Comparison of ENCODE assay signal across 9 mouse cellular contexts in the genomic region with DNA sequence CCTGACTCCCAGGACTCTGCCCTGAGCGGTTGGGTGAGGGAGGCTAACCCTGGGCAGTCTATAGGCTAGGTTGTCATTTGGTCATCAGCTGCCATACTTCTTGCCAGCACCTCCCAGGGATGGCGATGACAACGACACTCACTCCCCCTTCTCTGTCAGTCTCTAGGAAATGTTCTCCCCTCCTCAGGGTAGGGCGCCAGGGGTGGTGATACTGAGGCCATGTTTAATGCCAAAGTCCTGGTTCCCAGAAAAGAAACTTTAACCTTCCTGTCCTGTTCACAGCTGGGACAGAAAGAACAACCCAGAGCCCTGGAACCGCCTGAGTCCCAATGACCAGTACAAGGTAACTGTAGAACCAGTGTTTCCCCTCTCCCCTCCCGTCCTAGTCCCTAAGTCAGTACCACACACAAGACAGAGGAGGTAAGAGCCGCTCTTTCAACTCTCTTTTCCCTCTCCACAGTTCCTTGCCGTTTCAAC. TPM values are rescaled to one million over a fixed set of nuclear protein-coding genes. Genes with fewer than 3 reads are reported as not detected.
DNase-seq lines count a peak whose midpoint lies in the region; ATAC-seq and TF ChIP-seq lines count a peak whose summit lies in the region.
"Had no signal": no experiment of that assay in that cellular context is flagged by ENCODE, and none has a peak within 500 bp of the region (broad histone marks: within the 10 kb centered on the region; RNA-seq: fewer than 3 reads in every experiment).

No protein-coding gene starts in this region.

- no peak for DNase-seq in heart, postnatal 4 days
- DNase-seq in neural tube, embryonic 11.5 days (ENCODE audit: low spot score), result peak; percentile 14
- DNase-seq in neural tube, embryonic 10.5 days (ENCODE audit: extremely low spot score, low spot score), result no peak
- no peak for DNase-seq in limb, embryonic 14.5 days (ENCODE audit: low spot score)
- no peak for DNase-seq in stomach, postnatal 0 days (ENCODE audit: low spot score)
- DNase-seq in frontal cortex, postnatal 10 days (ENCODE audit: low spot score in 2 of 2), result no peak
- DNase-seq in layer of hippocampus, postnatal 14 days (ENCODE audit: low spot score in 2 of 2), result no peak

- TF ChIP-seq EP300 in stomach, postnatal 0 days (optimal IDR thresholded peaks at IDR 0.05), result no peak

- no peaks in the 10 kb centered on the region for H3K9me3 ChIP-seq in heart, embryonic 14.5 days (ENCODE audit: control insufficient read depth, low read length)
- no peaks in the 10 kb centered on the region for H3K9me3 ChIP-seq in neural tube, embryonic 11.5 days (ENCODE audit: control insufficient read depth, low read length)
- H3K9me3 ChIP-seq in limb, embryonic 14.5 days (ENCODE audit: control insufficient read depth, low read length), result no peaks in the 10 kb centered on the region
- H3K9me3 ChIP-seq in stomach, postnatal 0 days (ENCODE audit: control insufficient read depth, low read length), result no peaks in the 10 kb centered on the region

- peaks cover 47% of the 10 kb centered on the region for H3K27me3 ChIP-seq in heart, embryonic 14.5 days (ENCODE audit: control insufficient read depth, insufficient read depth, low read length)
- peaks cover 30% of the 10 kb centered on the region for H3K27me3 ChIP-seq in neural tube, embryonic 11.5 days (ENCODE audit: control insufficient read depth, insufficient read depth, low read length)
- peaks cover 48% of the 10 kb centered on the region for H3K27me3 ChIP-seq in limb, embryonic 14.5 days (ENCODE audit: control insufficient read depth, insufficient read depth, low read length)
- H3K27me3 ChIP-seq in stomach, postnatal 0 days (ENCODE audit: control insufficient read depth, insufficient read depth, low read length), result no peaks in the 10 kb centered on the region

- H3K9ac ChIP-seq in heart, embryonic 14.5 days (ENCODE audit: low read length), result peak overlapping the region; percentile 69
- H3K9ac ChIP-seq in neural tube, embryonic 11.5 days (ENCODE audit: low read length), result peak overlapping the region; percentile 2; the same call in 1 of the 2 replicates
- H3K9ac ChIP-seq in limb, embryonic 14.5 days (ENCODE audit: low read depth, low read length, severe bottlenecking), result peak overlapping the region; percentile 46; the same call in 1 of the 2 replicates
- peak overlapping the region; percentile 54 for H3K9ac ChIP-seq in stomach, postnatal 0 days (ENCODE audit: low read length)

- H3K27ac ChIP-seq in heart, embryonic 14.5 days (replicated peaks in 1 of 2; ENCODE audit: control insufficient read depth in 1 of 2, insufficient read depth in 1 of 2, low read depth in 2 of 2, low read length in 2 of 2), result peak overlapping the region; percentile 10 to 27; a peak in 1 of 4 replicates
- H3K27ac ChIP-seq in neural tube, embryonic 11.5 days (ENCODE audit: low read depth, low read length), result no peak overlapping the region
- no peak overlapping the region for H3K27ac ChIP-seq in limb, embryonic 14.5 days (replicated peaks; ENCODE audit: low read depth, low read length)
- H3K27ac ChIP-seq in stomach, postnatal 0 days (replicated peaks), result peak overlapping the region; percentile 82

- H3K36me3 ChIP-seq in heart, embryonic 14.5 days (ENCODE audit: control insufficient read depth, insufficient read depth, low read length), result peaks cover 36% of the 10 kb centered on the region
- H3K36me3 ChIP-seq in neural tube, embryonic 11.5 days (ENCODE audit: control insufficient read depth, insufficient read depth, low read length), result peaks cover 2% of the 10 kb centered on the region; the same call in 1 of the 2 replicates
- peaks cover 26% of the 10 kb centered on the region for H3K36me3 ChIP-seq in limb, embryonic 14.5 days (ENCODE audit: control insufficient read depth, insufficient read depth, low read length)
- H3K36me3 ChIP-seq in stomach, postnatal 0 days (ENCODE audit: control insufficient read depth, insufficient read depth, low read length), result peaks cover 10% of the 10 kb centered on the region; the same call in 1 of the 2 replicates

- no peak for TF ChIP-seq CTCF in stomach, postnatal 0 days (IDR thresholded peaks at IDR 0.05; ENCODE audit: low read depth)

- 29% methylated on average over 8 of the region's 8 CpGs for WGBS in heart, embryonic 14.5 days
- WGBS in neural tube, embryonic 11.5 days, result 13% methylated on average over 8 of the region's 8 CpGs
- 25% methylated on average over 8 of the region's 8 CpGs for WGBS in limb, embryonic 14.5 days
- 36% methylated on average over 8 of the region's 8 CpGs for WGBS in stomach, postnatal 0 days

- peaks cover 39 to 51% of the 10 kb centered on the region in 2 experiments for H3K4me1 ChIP-seq in heart, embryonic 14.5 days (ENCODE audit: control insufficient read depth in 2 of 2, insufficient read depth in 2 of 2, low read length in 2 of 2)
- peaks cover 49% of the 10 kb centered on the region for H3K4me1 ChIP-seq in neural tube, embryonic 11.5 days (ENCODE audit: control insufficient read depth, insufficient read depth, low read length)
- peaks cover 36% of the 10 kb centered on the region for H3K4me1 ChIP-seq in limb, embryonic 14.5 days (ENCODE audit: control insufficient read depth, insufficient read depth, low read length)
- H3K4me1 ChIP-seq in stomach, postnatal 0 days (replicated peaks; ENCODE audit: control insufficient read depth, insufficient read depth), result peaks cover 21% of the 10 kb centered on the region

- H3K4me3 ChIP-seq in heart, embryonic 14.5 days (ENCODE audit: control insufficient read depth in 1 of 2, insufficient read depth in 1 of 2, low read depth in 1 of 2, low read length in 2 of 2), result peak overlapping the region in 1 of 2 experiments; percentile 6; a peak in 2 of 4 replicates
- no peak overlapping the region for H3K4me3 ChIP-seq in neural tube, embryonic 11.5 days (ENCODE audit: low read depth, low read length)
- H3K4me3 ChIP-seq in limb, embryonic 14.5 days (replicated peaks; ENCODE audit: low read length), result no peak overlapping the region
- H3K4me3 ChIP-seq in stomach, postnatal 0 days (ENCODE audit: low read depth, low read length), result peak overlapping the region; percentile 23
- H3K4me3 ChIP-seq: myocyte had no signal

- TF ChIP-seq POLR2A in limb, embryonic 14.5 days (IDR thresholded peaks at IDR 0.05; ENCODE audit: borderline replicate concordance, extremely low read depth, insufficient read depth, insufficient read length), result no peak

- ATAC-seq in heart, embryonic 14.5 days (ENCODE audit: insufficient number of reproducible peaks, insufficient read depth, low FRiP score, low read depth), result no peak
- no peak for ATAC-seq in neural tube, embryonic 11.5 days (ENCODE audit: insufficient read depth, low FRiP score, low TSS enrichment)
- no peak for ATAC-seq in limb, embryonic 14.5 days (ENCODE audit: low FRiP score, low read depth)
- no peak for ATAC-seq in stomach, postnatal 0 days (ENCODE audit: low FRiP score, low TSS enrichment)

- peak overlapping the region; percentile 59 for H3K4me2 ChIP-seq in heart, embryonic 14.5 days (ENCODE audit: low read length)
- H3K4me2 ChIP-seq in neural tube, embryonic 11.5 days (ENCODE audit: low read depth), result peak overlapping the region; percentile 26
- H3K4me2 ChIP-seq in limb, embryonic 14.5 days (replicated peaks; ENCODE audit: low read depth, low read length, severe bottlenecking), result peak overlapping the region; percentile 41; the same call in 1 of the 2 replicates
- H3K4me2 ChIP-seq in stomach, postnatal 0 days (replicated peaks; ENCODE audit: low read depth), result peak overlapping the region; percentile 55

RNA-seq across cellular contexts. Expression of a gene that starts 1.3 kb away (rescaled TPM):
- 31.2 and 34.2 TPM in 2 replicates for polyA plus RNA-seq in heart, embryonic 14.5 days (2014; fragmentation: Nextera tagmentation; extraction: Ambion mirVana)
- total RNA-seq in heart, postnatal 4 days (2021), result 10 to 100 TPM; 34.2 to 34.9 TPM
- polyA plus RNA-seq in neural tube, embryonic 11.5 days (2014; fragmentation: Nextera tagmentation; extraction: Ambion mirVana), result 2.4 and 3.4 TPM in 2 replicates
- polyA plus RNA-seq in limb, embryonic 14.5 days (2012; rRNA removed), result 31.7 and 36.9 TPM in 2 replicates
- 44.5 and 62.9 TPM in 2 replicates for polyA plus RNA-seq in limb, embryonic 14.5 days (2014; fragmentation: Nextera tagmentation; extraction: Ambion mirVana)
- 58.2 and 72.8 TPM in 2 replicates for polyA plus RNA-seq in stomach, postnatal 0 days (2015; fragmentation: Nextera tagmentation; extraction: Ambion mirVana)
- total RNA-seq in layer of hippocampus, postnatal 14 days (2021), result 1 to 10 TPM; 4.8 to 6.9 TPM

RNA-seq across cellular contexts. Expression of a gene that starts 6.2 kb away (rescaled TPM):
- 71.7 and 73.0 TPM in 2 replicates for polyA plus RNA-seq in heart, embryonic 14.5 days (2014; fragmentation: Nextera tagmentation; extraction: Ambion mirVana)
- 10 to 100 TPM; 43.7 to 45.1 TPM for total RNA-seq in heart, postnatal 4 days (2021)
- 82.1 and 91.5 TPM in 2 replicates for polyA plus RNA-seq in neural tube, embryonic 11.5 days (2014; fragmentation: Nextera tagmentation; extraction: Ambion mirVana)
- 146 and 178 TPM in 2 replicates for polyA plus RNA-seq in limb, embryonic 14.5 days (2012; rRNA removed)
- polyA plus RNA-seq in limb, embryonic 14.5 days (2014; fragmentation: Nextera tagmentation; extraction: Ambion mirVana), result 89.4 and 94.6 TPM in 2 replicates
- 38.9 and 40.9 TPM in 2 replicates for polyA plus RNA-seq in stomach, postnatal 0 days (2015; fragmentation: Nextera tagmentation; extraction: Ambion mirVana)
- 10 to 100 TPM; 33.0 to 35.5 TPM for total RNA-seq in layer of hippocampus, postnatal 14 days (2021)

RNA-seq across cellular contexts. Expression of a gene that starts 14.5 kb away (rescaled TPM):
- polyA plus RNA-seq in heart, embryonic 14.5 days (2014; fragmentation: Nextera tagmentation; extraction: Ambion mirVana), result 0.31 TPM in 1 of 2 replicates, not detected in the other
- 1 to 10 TPM; 1.8 to 1.9 TPM for total RNA-seq in heart, postnatal 4 days (2021)
- polyA plus RNA-seq in neural tube, embryonic 11.5 days (2014; fragmentation: Nextera tagmentation; extraction: Ambion mirVana), result 0.50 and 0.95 TPM in 2 replicates
- polyA plus RNA-seq in limb, embryonic 14.5 days (2012; rRNA removed), result 33.3 and 43.2 TPM in 2 replicates
- 2.0 and 4.4 TPM in 2 replicates for polyA plus RNA-seq in limb, embryonic 14.5 days (2014; fragmentation: Nextera tagmentation; extraction: Ambion mirVana)
- 0.23 and 0.40 TPM in 2 replicates for polyA plus RNA-seq in stomach, postnatal 0 days (2015; fragmentation: Nextera tagmentation; extraction: Ambion mirVana)
- total RNA-seq in layer of hippocampus, postnatal 14 days (2021), result 1 to 10 TPM; 5.0 to 6.4 TPM

RNA-seq across cellular contexts. Expression of a gene that starts 18.3 kb away (rescaled TPM):
- polyA plus RNA-seq in heart, embryonic 14.5 days (2014; fragmentation: Nextera tagmentation; extraction: Ambion mirVana), result 0.70 and 0.81 TPM in 2 replicates
- under 1 TPM; 0.83 to 0.97 TPM for total RNA-seq in heart, postnatal 4 days (2021)
- polyA plus RNA-seq in neural tube, embryonic 11.5 days (2014; fragmentation: Nextera tagmentation; extraction: Ambion mirVana), result 45.7 and 46.8 TPM in 2 replicates
- polyA plus RNA-seq in limb, embryonic 14.5 days (2012; rRNA removed), result 7.2 and 9.6 TPM in 2 replicates
- 17.5 and 19.9 TPM in 2 replicates for polyA plus RNA-seq in limb, embryonic 14.5 days (2014; fragmentation: Nextera tagmentation; extraction: Ambion mirVana)
- 2.7 and 4.0 TPM in 2 replicates for polyA plus RNA-seq in stomach, postnatal 0 days (2015; fragmentation: Nextera tagmentation; extraction: Ambion mirVana)
- 1 to 10 TPM; 2.7 TPM for total RNA-seq in layer of hippocampus, postnatal 14 days (2021)

Comparison
In these comparisons a context has a peak if more than half of its experiments do, and no peak if none do; other contexts are left out.
1. H3K27ac ChIP-seq: peak in heart, embryonic 14.5 days (2 of 2) and stomach, postnatal 0 days (single experiment); none in neural tube, embryonic 11.5 days (single experiment) and limb, embryonic 14.5 days (single experiment).
2. H3K9ac ChIP-seq: peak in every context shown above with its lines; median percentile 69 in heart, embryonic 14.5 days; 54 in stomach, postnatal 0 days; 46 in limb, embryonic 14.5 days; 2 in neural tube, embryonic 11.5 days.
3. Peak in every context shown above with its lines, with median percentiles within 50 percentile points of each other: H3K4me2 ChIP-seq.